Mouse (Mus musculus): ENCODE measurements around the gene Olfr1049.
"Not testable (repeated sequence)": the region's sequence is repeated elsewhere in the genome, so short reads cannot be mapped to it uniquely, and the experiment has no call there.

- not testable (repeated sequence) for TF ChIP-seq CTCF (IDR thresholded peaks at IDR 0.05; ENCODE audit: low read depth); EP300 (optimal IDR thresholded peaks at IDR 0.05)
Observed at GRCm38 (mm10) chr2:86278988-86279387, 20.9 kb upstream of the Olfr1049 start, which contains the start of gene Olfr1051.

Data from stomach, postnatal 0 days (tissue).